Mouse (Mus musculus) thymus, postnatal 25 days (tissue): Measurements from ENCODE around the gene Gm17571.

ENCODE experiments used
- DNase-seq: peaks from one replicate; pipeline ENCODE4 v3.0.0; 2022

Gene Gm17571

DNA sequence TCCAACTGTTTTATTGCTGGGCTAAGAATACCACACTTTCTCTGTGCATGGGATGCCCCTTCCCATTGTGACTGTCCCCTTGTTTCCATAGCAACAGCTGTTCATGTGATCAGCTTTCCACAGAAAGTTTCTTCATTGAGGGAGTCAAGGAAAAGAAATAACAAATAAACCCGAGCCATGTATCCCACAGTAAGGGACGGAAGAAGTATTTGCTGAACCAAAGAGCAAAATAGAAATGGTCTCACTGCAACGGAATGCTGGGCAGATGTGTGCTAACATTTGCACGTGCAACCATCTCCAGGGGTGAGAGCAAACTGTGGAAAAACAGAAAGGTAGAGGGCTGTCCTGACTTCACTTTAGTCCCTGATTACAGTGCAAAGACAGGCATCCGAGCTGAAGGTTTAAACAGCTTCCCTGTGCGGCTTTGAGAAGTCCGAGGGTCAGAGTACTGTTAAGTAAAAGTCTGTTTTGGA is 8.1 kb upstream of the Gm17571 start:
- no peak for DNase-seq

DNA sequence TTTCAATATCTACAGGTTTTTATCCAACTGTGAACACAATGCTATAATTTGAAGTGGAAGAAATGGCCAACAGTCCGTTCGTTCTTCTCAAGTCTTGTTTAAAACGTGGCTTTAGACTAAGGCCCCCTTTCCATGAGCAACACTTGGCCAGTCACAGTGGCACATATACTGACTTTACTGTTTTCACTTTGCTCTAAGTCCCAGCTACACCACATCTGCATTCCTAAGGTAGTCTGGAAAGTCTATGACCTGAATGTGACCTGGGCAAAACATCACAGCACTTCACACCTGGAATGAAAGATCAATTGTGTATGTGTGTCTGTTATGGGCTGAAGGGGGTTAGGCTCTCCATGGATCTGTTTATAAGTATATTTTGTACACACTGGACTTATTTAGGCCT is 2.2 kb upstream of the Gm17571 start:
- no peak for DNase-seq

DNA sequence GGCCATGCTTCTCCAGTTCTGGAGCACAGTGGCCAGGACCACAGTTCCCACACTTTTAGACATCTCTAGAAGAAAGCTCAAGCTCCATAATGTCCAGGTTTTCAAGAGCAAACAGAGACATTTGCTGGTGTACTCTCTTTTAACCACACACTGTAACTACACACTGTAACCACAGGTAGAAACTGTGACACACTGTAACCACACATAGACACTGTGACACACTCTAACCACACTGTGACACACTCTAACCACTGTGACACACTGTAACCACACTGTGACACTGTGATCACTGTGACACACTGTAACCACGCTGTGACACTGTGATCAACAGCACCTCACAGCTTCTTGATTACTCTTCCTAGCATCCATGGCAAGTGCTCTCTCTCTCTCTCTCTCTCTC is 317 bp downstream of the Gm17571 start:
- DNase-seq, result no peak

DNA sequence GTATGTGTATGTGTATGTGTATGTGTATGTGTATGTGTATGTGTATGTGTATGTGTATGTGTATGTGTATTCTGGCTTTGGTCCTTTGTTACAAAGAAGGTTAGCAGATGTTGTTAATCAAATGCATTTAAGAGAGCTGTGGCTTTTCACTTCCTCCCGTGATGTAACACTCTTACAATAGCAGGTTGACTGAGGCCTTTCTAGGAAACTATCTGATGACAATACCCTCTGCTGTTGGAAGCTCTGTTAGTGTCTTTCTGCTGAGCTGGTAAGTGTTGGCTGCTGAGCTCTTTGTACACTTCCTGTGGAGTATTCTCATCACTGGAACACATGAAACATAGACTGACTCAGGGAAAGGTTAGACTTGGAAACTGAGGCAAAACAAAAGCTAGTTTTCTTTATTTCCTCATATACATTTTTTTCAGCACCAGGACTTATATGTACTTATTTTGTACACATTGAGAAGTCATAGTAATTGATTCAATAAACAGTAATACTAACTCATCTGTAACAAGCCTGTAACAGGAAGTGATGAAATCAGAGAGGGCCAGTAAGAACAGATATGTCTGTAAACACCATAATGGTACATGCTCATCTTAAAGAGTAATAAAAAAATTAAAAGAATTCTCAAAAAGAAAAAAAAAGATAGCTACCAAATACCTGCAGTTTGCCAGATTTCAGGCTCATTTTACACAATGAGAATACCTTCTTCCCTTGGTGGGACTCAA is 2.9 kb downstream of the Gm17571 start:
- no peak for DNase-seq

DNA sequence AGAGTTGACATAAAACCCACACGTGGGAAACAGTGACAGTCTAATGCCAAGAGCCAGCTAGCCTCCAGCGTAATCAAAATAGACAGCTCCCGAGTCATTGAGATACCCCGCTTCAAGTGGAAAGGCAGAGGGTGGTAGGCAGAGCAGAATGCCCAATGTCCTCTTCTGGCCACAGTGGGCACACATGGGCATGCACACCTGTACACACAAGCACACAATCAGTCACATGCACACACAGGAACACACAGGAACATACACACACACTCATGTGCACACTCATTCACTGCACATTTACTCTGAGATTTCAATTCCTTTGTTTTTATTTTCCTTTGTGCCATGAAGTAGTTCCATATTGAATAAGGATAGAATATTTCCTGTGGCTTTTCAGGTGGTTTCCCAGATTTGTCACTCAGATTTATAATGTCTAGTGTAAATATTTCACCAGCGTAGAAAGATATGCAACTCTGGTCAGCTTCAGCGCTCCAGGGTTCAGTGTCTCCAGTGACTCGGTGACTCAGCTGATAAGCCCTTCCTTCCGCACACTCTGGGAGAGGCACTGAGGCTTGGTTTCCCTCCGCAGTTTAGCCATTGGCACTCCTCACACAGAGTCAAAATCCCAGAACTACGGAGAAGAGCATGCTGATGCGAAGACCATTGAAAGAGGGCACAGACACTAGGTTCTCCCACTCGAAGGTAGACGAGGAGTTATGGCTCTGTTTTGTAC is 4.4 kb downstream of the Gm17571 start:
- no peak for DNase-seq

DNA sequence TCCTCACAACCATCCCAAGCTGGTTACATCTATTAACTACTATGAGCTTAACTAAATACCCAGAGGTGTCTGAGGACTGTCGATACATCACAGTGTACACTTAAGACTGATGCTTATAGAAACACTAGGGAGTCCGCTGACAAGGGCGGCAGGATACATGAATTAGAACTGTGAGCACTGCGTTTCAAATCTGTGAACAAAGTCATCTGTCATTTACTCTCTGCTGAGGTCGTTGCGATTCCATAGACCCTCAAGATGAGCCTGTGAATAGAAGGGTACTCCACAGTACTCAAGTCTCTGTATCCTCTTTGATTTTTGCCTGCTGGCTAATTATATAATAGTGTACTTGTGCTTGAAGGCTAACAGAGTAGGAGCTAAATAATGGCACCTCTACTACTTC is 5.6 kb downstream of the Gm17571 start:
- DNase-seq, result no peak

DNA sequence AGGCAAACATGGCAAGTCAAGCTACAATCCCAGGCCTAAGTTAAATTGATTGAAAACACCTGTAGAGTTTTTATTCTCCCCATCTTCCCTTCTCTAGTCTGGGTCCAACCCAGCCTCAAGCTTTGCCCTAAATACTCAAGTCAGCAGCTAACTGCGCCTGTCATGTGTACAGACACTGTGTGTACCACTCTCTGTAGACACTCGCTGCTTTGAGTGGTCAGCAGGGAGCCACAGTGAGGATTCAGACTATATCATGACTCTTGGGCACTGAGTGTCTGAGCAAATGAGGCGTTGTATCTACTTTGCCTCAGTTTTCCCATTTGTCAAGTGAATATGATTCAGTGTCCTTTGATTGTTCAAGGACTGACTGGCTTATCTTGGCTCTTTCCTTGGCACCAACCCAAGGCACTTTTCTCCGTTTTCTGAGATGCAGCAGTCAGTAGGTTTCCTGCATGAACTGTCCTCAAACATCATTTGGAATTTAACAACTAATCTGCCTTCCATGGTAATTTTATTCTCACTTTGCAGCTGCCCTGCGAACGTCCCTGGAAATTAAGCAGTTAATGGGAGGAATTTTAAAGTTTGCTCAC is 13.0 kb downstream of the Gm17571 start:
- no peak for DNase-seq

DNA sequence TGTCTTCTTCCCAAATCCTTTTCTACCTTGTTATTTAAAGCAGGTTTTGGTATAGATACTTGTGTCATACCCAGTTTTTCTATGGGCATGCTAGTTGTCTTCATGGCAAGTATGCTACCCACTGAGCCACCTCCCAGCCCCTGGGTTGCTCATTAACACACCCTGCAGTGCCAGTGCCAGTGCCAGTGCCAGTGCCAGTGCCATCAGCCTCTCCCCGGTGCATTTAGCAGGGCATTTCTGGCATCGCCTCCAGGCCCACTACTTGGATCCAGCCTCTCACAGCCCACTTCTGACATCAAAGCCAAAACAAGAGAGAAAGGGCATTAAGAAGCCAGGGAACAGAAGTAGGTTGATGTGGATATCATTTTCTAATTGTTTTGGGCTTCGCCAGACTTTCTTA is 14.9 kb downstream of the Gm17571 start:
- DNase-seq, result no peak

DNA sequence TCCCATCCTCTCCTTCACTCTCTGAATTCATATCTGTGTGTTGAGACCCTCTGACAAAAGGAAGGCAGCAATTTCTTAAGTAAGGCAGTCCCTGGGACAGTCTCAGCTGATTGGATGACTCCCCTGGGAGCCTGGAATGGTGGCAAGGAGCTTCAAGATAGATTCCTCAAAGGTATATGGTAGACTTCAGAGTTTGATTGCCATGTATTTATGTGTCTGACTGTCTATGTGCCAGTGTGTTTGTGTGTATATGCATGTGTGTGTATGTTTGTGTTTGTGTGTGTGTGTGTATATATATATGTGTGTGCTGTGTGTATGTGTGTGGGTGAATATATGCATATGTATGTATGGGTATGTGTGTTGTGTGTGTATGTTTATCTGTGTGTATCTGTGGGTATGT is 15.8 kb downstream of the Gm17571 start:
- no peak for DNase-seq

DNA sequence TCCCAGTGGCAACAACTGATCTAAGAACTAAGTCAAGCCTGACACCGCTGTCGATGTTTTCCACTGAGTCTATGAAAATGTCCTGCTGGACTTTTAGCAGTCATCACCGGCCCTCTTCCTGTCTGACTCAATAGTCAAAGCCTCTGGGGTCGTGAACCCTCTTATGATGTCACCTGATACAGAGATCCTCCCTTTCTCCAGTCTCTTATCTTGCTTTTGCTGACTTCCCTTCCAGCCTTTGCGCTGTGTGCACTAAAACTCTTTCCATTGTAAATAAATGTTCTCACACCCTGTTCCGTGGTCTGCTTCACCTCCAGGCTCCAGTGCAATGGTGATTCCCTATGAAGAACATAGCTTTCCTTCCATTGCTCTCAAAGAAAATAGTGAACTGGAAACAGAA is 16.3 kb downstream of the Gm17571 start:
- DNase-seq, result no peak

DNA sequence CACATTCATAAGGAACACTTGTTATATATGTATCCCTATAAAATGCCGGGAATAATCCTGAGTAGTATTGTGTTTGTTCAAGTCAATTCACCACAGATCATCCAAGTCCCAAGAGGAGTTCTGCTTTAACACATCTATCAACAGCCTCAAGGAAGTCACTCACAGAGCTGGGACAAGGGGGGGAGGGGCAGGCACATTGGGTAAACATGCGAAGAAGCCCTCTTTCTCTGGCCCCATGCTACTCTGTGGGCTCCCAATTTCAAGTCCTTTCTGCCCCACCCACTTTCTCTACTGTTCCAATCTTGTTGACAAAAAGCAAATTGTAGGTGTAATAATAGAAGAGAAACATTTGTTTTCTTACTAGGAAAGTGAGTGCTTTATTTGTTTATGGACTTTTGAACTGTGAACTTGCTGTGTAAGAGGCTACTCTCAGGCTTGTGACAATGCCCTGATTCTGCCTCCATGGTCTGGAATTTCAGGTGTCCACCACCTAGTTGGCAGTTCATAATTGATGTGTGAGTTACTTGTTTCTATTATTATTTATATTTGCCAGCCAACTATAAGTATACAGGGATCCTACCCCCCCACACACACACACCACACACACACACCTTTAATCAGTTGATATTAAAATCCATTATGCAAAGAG is 17.0 kb downstream of the Gm17571 start:
- DNase-seq, result no peak

DNA sequence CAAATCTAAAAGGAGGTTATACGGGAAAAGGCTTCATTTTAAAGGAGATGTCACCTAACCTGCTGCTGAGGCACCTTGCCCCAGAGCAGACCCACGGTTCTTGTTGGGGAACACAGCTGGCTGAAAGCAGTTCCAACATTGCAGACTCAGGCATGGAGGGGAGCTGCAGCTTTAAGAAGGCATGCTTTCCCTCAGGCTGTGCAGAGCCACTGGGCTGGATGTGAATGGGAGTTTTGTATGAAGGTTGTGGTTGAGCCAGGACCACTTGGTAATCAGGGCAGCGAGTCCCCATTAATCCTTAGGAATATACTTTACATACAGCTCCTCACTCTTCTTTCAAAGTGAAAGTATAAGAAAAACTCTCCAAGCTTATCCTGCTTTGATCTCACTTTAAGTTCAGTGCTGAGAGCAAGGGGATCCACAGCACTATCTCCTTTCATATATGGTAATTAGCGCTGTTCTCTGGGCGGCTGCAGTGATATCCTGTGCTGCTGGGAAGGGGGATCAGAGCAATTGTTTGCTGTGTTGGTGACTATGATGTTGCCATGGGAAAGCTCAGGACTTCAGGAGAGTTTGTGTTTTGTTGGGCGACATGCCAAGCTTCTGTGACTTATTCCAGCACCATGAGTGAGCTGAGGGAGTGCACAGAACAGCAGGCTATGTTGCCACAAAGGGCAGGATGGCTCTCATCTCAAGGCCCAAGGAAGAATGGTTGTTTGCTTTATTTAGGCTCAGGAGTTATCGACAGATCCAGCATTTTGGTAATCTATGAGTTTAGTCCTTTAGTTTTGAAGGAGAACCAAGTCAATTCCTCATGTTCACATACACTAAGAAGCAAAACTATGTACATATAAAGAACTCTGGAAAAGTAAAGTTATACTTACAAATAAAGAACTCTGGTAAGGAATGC is 21.3 kb downstream of the Gm17571 start:
- DNase-seq, result peak; percentile 12

DNA sequence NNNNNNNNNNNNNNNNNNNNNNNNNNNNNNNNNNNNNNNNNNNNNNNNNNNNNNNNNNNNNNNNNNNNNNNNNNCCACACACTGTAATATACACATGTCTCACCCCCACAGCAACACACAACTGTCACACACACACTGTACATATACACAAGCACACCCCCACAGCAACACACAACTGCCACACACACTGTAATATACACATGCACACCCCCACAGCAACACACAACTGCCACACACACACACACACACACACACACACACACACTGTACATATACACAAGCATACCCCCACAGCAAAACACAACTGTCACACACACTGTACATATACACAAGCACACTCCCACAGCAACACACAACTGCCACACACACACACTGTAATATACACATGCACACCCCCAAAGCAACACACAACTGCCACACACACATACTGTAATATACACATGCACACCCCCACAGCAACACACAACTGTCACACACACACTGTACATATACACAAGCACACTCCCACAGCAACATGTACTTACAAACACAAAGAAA is 32.3 kb downstream of the Gm17571 start:
- no peak for DNase-seq
